46 mouse cellular contexts compared by ENCODE assay signal in the genomic region with DNA sequence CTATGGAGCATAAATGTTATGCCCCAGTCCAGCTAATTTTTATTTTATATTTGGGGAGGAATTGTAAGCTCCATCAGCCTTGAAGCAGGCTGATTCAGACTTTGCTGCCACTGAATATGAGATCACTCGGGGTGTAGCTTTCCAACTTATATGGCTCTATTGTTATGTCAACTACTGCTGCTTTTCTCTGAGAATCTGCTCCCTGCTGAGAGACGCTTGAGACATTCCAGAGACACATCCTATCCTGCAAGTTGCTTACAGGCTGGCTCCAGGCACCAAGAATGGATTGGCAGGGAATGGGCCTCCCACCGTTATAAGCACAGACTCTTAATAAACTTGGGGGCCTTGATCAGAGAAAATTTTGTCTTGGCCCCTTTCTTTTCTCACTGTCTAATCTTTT. TPM values are rescaled to one million over a fixed set of nuclear protein-coding genes. Genes with fewer than 3 reads are reported as not detected.
"Had no signal": no experiment of that assay in that cellular context is flagged by ENCODE, and none has a peak within 500 bp of the region (broad histone marks: within the 10 kb centered on the region; RNA-seq: fewer than 3 reads in every experiment).

No protein-coding gene starts in this region.

- DNase-seq: left cerebral cortex, postnatal 4 days; liver; liver, embryonic 13.5 days; liver, postnatal 0 days; lung, adult 18-20 months; lung, adult 2 months; lung, embryonic 14.5 days; lung, postnatal 10 days; lung, postnatal 14 days; lung, postnatal 36 days; lung, postnatal 4 days; midbrain, embryonic 14.5 days had no signal

- H3K9ac ChIP-seq: limb, embryonic 12.5 days; limb, embryonic 13.5 days; limb, embryonic 15.5 days; liver, embryonic 12.5 days; liver, embryonic 13.5 days; liver, embryonic 14.5 days; liver, embryonic 15.5 days; liver, postnatal 0 days; lung, embryonic 14.5 days; lung, embryonic 15.5 days; midbrain, embryonic 12.5 days; midbrain, embryonic 13.5 days; midbrain, embryonic 15.5 days; neural tube, embryonic 12.5 days had no signal

- H3K4me2 ChIP-seq: limb, embryonic 12.5 days; limb, embryonic 13.5 days; limb, embryonic 15.5 days; liver, embryonic 11.5 days; liver, embryonic 12.5 days; liver, embryonic 13.5 days; liver, embryonic 15.5 days; lung, embryonic 14.5 days; lung, embryonic 15.5 days; midbrain, embryonic 11.5 days; midbrain, embryonic 12.5 days; midbrain, embryonic 13.5 days; midbrain, embryonic 15.5 days; neural tube, embryonic 12.5 days had no signal

- ATAC-seq: liver, embryonic 12.5 days; liver, postnatal 0 days; lung, postnatal 0 days; midbrain, embryonic 13.5 days; midbrain, embryonic 15.5 days had no signal

- H3K4me1 ChIP-seq: limb, embryonic 10.5 days; limb, embryonic 12.5 days; limb, embryonic 13.5 days; limb, embryonic 15.5 days; liver, embryonic 12.5 days; liver, embryonic 13.5 days; liver, embryonic 15.5 days; lung, embryonic 15.5 days; megakaryocyte, embryonic 14.5 days; midbrain, embryonic 10.5 days; midbrain, embryonic 12.5 days; midbrain, embryonic 13.5 days; midbrain, embryonic 15.5 days; neural tube, embryonic 12.5 days had no signal

- H3K4me3 ChIP-seq: limb, embryonic 10.5 days; limb, embryonic 12.5 days; limb, embryonic 13.5 days; limb, embryonic 15.5 days; liver, embryonic 12.5 days; liver, embryonic 13.5 days; liver, embryonic 15.5 days; lung, embryonic 15.5 days; megakaryocyte, embryonic 14.5 days; midbrain, embryonic 10.5 days; midbrain, embryonic 12.5 days; midbrain, embryonic 13.5 days; midbrain, embryonic 15.5 days; myocyte; neural tube, embryonic 12.5 days had no signal

- H3K27me3 ChIP-seq: limb, embryonic 12.5 days; limb, embryonic 13.5 days; limb, embryonic 15.5 days; liver, embryonic 12.5 days; liver, embryonic 13.5 days; liver, embryonic 15.5 days; lung, embryonic 15.5 days; megakaryocyte, embryonic 14.5 days; midbrain, embryonic 12.5 days; midbrain, embryonic 13.5 days; midbrain, embryonic 15.5 days; neural tube, embryonic 12.5 days had no signal

- H3K27ac ChIP-seq: limb, embryonic 10.5 days; limb, embryonic 12.5 days; limb, embryonic 13.5 days; limb, embryonic 15.5 days; liver, embryonic 12.5 days; liver, embryonic 13.5 days; liver, embryonic 14.5 days; liver, embryonic 15.5 days; lung, embryonic 15.5 days; macrophage; midbrain, embryonic 10.5 days; midbrain, embryonic 12.5 days; midbrain, embryonic 13.5 days; midbrain, embryonic 15.5 days; neural tube, embryonic 12.5 days had no signal

- H3K36me3 ChIP-seq: limb, embryonic 10.5 days; limb, embryonic 12.5 days; limb, embryonic 13.5 days; limb, embryonic 15.5 days; liver, embryonic 12.5 days; liver, embryonic 13.5 days; liver, embryonic 15.5 days; lung, embryonic 15.5 days; midbrain, embryonic 10.5 days; midbrain, embryonic 12.5 days; midbrain, embryonic 13.5 days; midbrain, embryonic 15.5 days; neural tube, embryonic 12.5 days had no signal

- H3K9me3 ChIP-seq: liver, embryonic 15.5 days had no signal

RNA-seq across cellular contexts. Expression of a gene that starts 10.0 kb away (rescaled TPM):
- total RNA-seq: left cerebral cortex, postnatal 10 days; left cerebral cortex, postnatal 14 days; left cerebral cortex, postnatal 25 days; left cerebral cortex, postnatal 36 days; left cerebral cortex, postnatal 4 days; liver, adult 2 months; megakaryocyte progenitor cell, adult 5-6 weeks; megakaryocyte, adult 5-6 weeks; megakaryocyte-erythroid progenitor cell, adult 5-6 weeks; midbrain, postnatal 0 days; monocyte, adult 5-6 weeks had no signal
- polyA plus RNA-seq: limb, embryonic 10.5 days; limb, embryonic 11.5 days; limb, embryonic 12.5 days; limb, embryonic 13.5 days; limb, embryonic 14.5 days; limb, embryonic 15.5 days; liver, adult 2 months; liver, embryonic 11.5 days; liver, embryonic 12.5 days; liver, embryonic 13.5 days; liver, embryonic 14.5 days; liver, embryonic 15.5 days; liver, embryonic 16.5 days; liver, postnatal 0 days; lung, adult 2 months; lung, embryonic 14.5 days; lung, embryonic 15.5 days; lung, embryonic 16.5 days; lung, postnatal 0 days; macrophage; midbrain, embryonic 10.5 days; midbrain, embryonic 11.5 days; midbrain, embryonic 12.5 days; midbrain, embryonic 13.5 days; midbrain, embryonic 14.5 days; midbrain, embryonic 15.5 days; midbrain, postnatal 0 days; myocyte; neural tube, embryonic 11.5 days; neural tube, embryonic 12.5 days had no signal
